Mouse (Mus musculus): ENCODE results near the gene Rai1.
A peak's percentile ranks its signal among the peaks of the same experiment; 100 is the strongest.

The Rai1 gene

GRCm38 (mm10) chr11:60190055-60190641, 85.3 kb downstream of the Rai1 start:
- DNase-seq (ENCODE audit: low read depth, low spot score): no peak

- no peak for DNase-seq (ENCODE audit: low read depth, low spot score)
Observed at GRCm38 (mm10) chr11:60192534-60192933, 87.7 kb downstream of the Rai1 start.

GRCm38 (mm10) chr11:60193556-60193955, 88.7 kb downstream of the Rai1 start:
- DNase-seq (ENCODE audit: low read depth, low spot score): no peak

GRCm38 (mm10) chr11:60195108-60195507, 90.3 kb downstream of the Rai1 start:
- DNase-seq (ENCODE audit: low read depth, low spot score): peak; percentile 66

- DNase-seq (ENCODE audit: low read depth, low spot score): no peak
Observed at GRCm38 (mm10) chr11:60196344-60196743, 91.5 kb downstream of the Rai1 start.

- DNase-seq (ENCODE audit: low read depth, low spot score): no peak
Observed at GRCm38 (mm10) chr11:60197998-60198619, 93.3 kb downstream of the Rai1 start.

- no peak for DNase-seq (ENCODE audit: low read depth, low spot score)
Observed at GRCm38 (mm10) chr11:60198651-60199050, 93.8 kb downstream of the Rai1 start.

- peak; percentile 81 for DNase-seq (ENCODE audit: low read depth, low spot score)
Observed at GRCm38 (mm10) chr11:60199702-60200184, 94.9 kb downstream of the Rai1 start.

- no peak for DNase-seq (ENCODE audit: low read depth, low spot score)
Observed at GRCm38 (mm10) chr11:60200384-60200783, 95.6 kb downstream of the Rai1 start.

- no peak for DNase-seq (ENCODE audit: low read depth, low spot score)
Observed at GRCm38 (mm10) chr11:60202710-60203638, 98.2 kb downstream of the Rai1 start.

- DNase-seq (ENCODE audit: low read depth, low spot score): no peak
Observed at GRCm38 (mm10) chr11:60205026-60205425, 100.2 kb downstream of the Rai1 start.

GRCm38 (mm10) chr11:60206207-60206606, 101.4 kb downstream of the Rai1 start:
- no peak for DNase-seq (ENCODE audit: low read depth, low spot score)

- DNase-seq (ENCODE audit: low read depth, low spot score): no peak
Observed at GRCm38 (mm10) chr11:60208201-60208600, 103.4 kb downstream of the Rai1 start.

GRCm38 (mm10) chr11:60208712-60209111, 103.9 kb downstream of the Rai1 start:
- no peak for DNase-seq (ENCODE audit: low read depth, low spot score)

- no peak for DNase-seq (ENCODE audit: low read depth, low spot score)
Observed at GRCm38 (mm10) chr11:60209217-60209932, 104.6 kb downstream of the Rai1 start.

- DNase-seq (ENCODE audit: low read depth, low spot score): no peak
Observed at GRCm38 (mm10) chr11:60209933-60210249, 105.1 kb downstream of the Rai1 start.

- peak; percentile 96 for DNase-seq (ENCODE audit: low read depth, low spot score)
Observed at GRCm38 (mm10) chr11:60210305-60210724, 105.5 kb downstream of the Rai1 start.

- no peak for DNase-seq (ENCODE audit: low read depth, low spot score)
Observed at GRCm38 (mm10) chr11:60211152-60211551, 106.3 kb downstream of the Rai1 start.

- DNase-seq (ENCODE audit: low read depth, low spot score): no peak
Observed at GRCm38 (mm10) chr11:60211761-60212160, 106.9 kb downstream of the Rai1 start.

- no peak for DNase-seq (ENCODE audit: low read depth, low spot score)
Observed at GRCm38 (mm10) chr11:60213266-60213665, 108.5 kb downstream of the Rai1 start.

- no peak for DNase-seq (ENCODE audit: low read depth, low spot score)
Observed at GRCm38 (mm10) chr11:60216671-60217070, 111.9 kb downstream of the Rai1 start.

- DNase-seq (ENCODE audit: low read depth, low spot score): no peak
Observed at GRCm38 (mm10) chr11:60217467-60217866, 112.7 kb downstream of the Rai1 start.

Data from CD4-positive helper T cell, adult 2 months (primary cell).